Mouse (Mus musculus): Measurements from ENCODE around the gene Ercc1. TPM values are rescaled to one million over a fixed set of nuclear protein-coding genes. Genes with fewer than 3 reads are reported as not detected.

Gene Ercc1
- polyA plus RNA-seq, 1 experiment from 2014 or later: 61.4 TPM

- Histone ChIP-seq H3K4me3 (replicated peaks; ENCODE audit: low read length) (no peak overlapping the region), H3K36me3 (ENCODE audit: control insufficient read depth, insufficient read depth, low read length) (no peaks in the 10 kb centered on the region), H3K27ac (ENCODE audit: low read length) (no peak overlapping the region), H3K4me2 (ENCODE audit: low read depth, low read length) (no peak overlapping the region), H3K9me3 (replicated peaks; ENCODE audit: control insufficient read depth, low read length) (no peaks in the 10 kb centered on the region), H3K4me1 (ENCODE audit: control insufficient read depth, insufficient read depth, low read length) (peaks cover 13% of the 10 kb centered on the region), H3K9ac (ENCODE audit: low read length) (no peak overlapping the region), H3K27me3 (ENCODE audit: control insufficient read depth, insufficient read depth, low read length) (no peaks in the 10 kb centered on the region; the same call in none of the 2 replicates)
- no peak for ATAC-seq (ENCODE audit: insufficient read depth, low FRiP score)
- 65% methylated on average over 7 of the region's 7 CpGs for WGBS
Observed at GRCm38 (mm10) chr7:19318676-19319075, 25.9 kb upstream of the Ercc1 start.

GRCm38 (mm10) chr7:19319458-19319857 is 25.1 kb upstream of the Ercc1 start:
- peak overlapping the region; percentile 87 for H3K4me2 ChIP-seq (ENCODE audit: low read depth, low read length)
- no peaks in the 10 kb centered on the region for H3K36me3 ChIP-seq (ENCODE audit: control insufficient read depth, insufficient read depth, low read length)
- H3K4me3 ChIP-seq (replicated peaks; ENCODE audit: low read length): peak overlapping the region; percentile 55
- peak overlapping the region; percentile 70 for H3K9ac ChIP-seq (ENCODE audit: low read length)
- H3K27ac ChIP-seq (ENCODE audit: low read length): no peak overlapping the region; the same call in 1 of the 2 replicates
- 15% methylated on average over 9 of the region's 9 CpGs for WGBS
- H3K9me3 ChIP-seq (replicated peaks; ENCODE audit: control insufficient read depth, low read length): no peaks in the 10 kb centered on the region
- ATAC-seq (ENCODE audit: insufficient read depth, low FRiP score): peak; percentile 62; the same call in 1 of the 2 replicates
- no peaks in the 10 kb centered on the region; the same call in none of the 2 replicates for H3K27me3 ChIP-seq (ENCODE audit: control insufficient read depth, insufficient read depth, low read length)
- H3K4me1 ChIP-seq (ENCODE audit: control insufficient read depth, insufficient read depth, low read length): peaks cover 13% of the 10 kb centered on the region

GRCm38 (mm10) chr7:19319906-19320305 is 24.7 kb upstream of the Ercc1 start:
- Histone ChIP-seq H3K9ac (ENCODE audit: low read length) (peak overlapping the region; percentile 70), H3K27ac (ENCODE audit: low read length) (no peak overlapping the region; the same call in 1 of the 2 replicates)
- under 1% methylated on average over 41 of the region's 41 CpGs for WGBS

GRCm38 (mm10) chr7:19320637-19321036 is 23.9 kb upstream of the Ercc1 start:
- Histone ChIP-seq H3K9me3 (replicated peaks; ENCODE audit: control insufficient read depth, low read length) (no peaks in the 10 kb centered on the region), H3K4me1 (ENCODE audit: control insufficient read depth, insufficient read depth, low read length) (peaks cover 13% of the 10 kb centered on the region), H3K4me3 (replicated peaks; ENCODE audit: low read length) (peak overlapping the region; percentile 55), H3K36me3 (ENCODE audit: control insufficient read depth, insufficient read depth, low read length) (no peaks in the 10 kb centered on the region), H3K27me3 (ENCODE audit: control insufficient read depth, insufficient read depth, low read length) (no peaks in the 10 kb centered on the region; the same call in 1 of the 2 replicates), H3K27ac (ENCODE audit: low read length) (no peak overlapping the region), H3K9ac (ENCODE audit: low read length) (peak overlapping the region; percentile 58; the same call in 1 of the 2 replicates), H3K4me2 (ENCODE audit: low read depth, low read length) (peak overlapping the region; percentile 87)
- ATAC-seq (ENCODE audit: insufficient read depth, low FRiP score): no peak
- WGBS: 37% methylated on average over 7 of the region's 7 CpGs

More at GRCm38 (mm10) chr7:19319906-19320305, 24.7 kb upstream of the Ercc1 start:
- ATAC-seq (ENCODE audit: insufficient read depth, low FRiP score): peak; percentile 93
- peak overlapping the region; percentile 87 for H3K4me2 ChIP-seq (ENCODE audit: low read depth, low read length)
- peaks cover 13% of the 10 kb centered on the region for H3K4me1 ChIP-seq (ENCODE audit: control insufficient read depth, insufficient read depth, low read length)
- no peaks in the 10 kb centered on the region for H3K9me3 ChIP-seq (replicated peaks; ENCODE audit: control insufficient read depth, low read length)
- no peaks in the 10 kb centered on the region; the same call in none of the 2 replicates for H3K27me3 ChIP-seq (ENCODE audit: control insufficient read depth, insufficient read depth, low read length)
- H3K4me3 ChIP-seq (replicated peaks; ENCODE audit: low read length): peak overlapping the region; percentile 55
- no peaks in the 10 kb centered on the region for H3K36me3 ChIP-seq (ENCODE audit: control insufficient read depth, insufficient read depth, low read length)

GRCm38 (mm10) chr7:19321464-19321863 is 23.1 kb upstream of the Ercc1 start:
- no peak overlapping the region for H3K9ac ChIP-seq (ENCODE audit: low read length)
- 41% methylated on average over 5 of the region's 5 CpGs for WGBS
- no peak overlapping the region for H3K4me3 ChIP-seq (replicated peaks; ENCODE audit: low read length)
- H3K9me3 ChIP-seq (replicated peaks; ENCODE audit: control insufficient read depth, low read length): no peaks in the 10 kb centered on the region
- peaks cover 15% of the 10 kb centered on the region for H3K4me1 ChIP-seq (ENCODE audit: control insufficient read depth, insufficient read depth, low read length)
- H3K4me2 ChIP-seq (ENCODE audit: low read depth, low read length): no peak overlapping the region
- no peaks in the 10 kb centered on the region for H3K36me3 ChIP-seq (ENCODE audit: control insufficient read depth, insufficient read depth, low read length)
- ATAC-seq (ENCODE audit: insufficient read depth, low FRiP score): no peak
- no peaks in the 10 kb centered on the region; the same call in 1 of the 2 replicates for H3K27me3 ChIP-seq (ENCODE audit: control insufficient read depth, insufficient read depth, low read length)
- no peak overlapping the region for H3K27ac ChIP-seq (ENCODE audit: low read length)

GRCm38 (mm10) chr7:19322489-19322888 is 22.1 kb upstream of the Ercc1 start:
- Histone ChIP-seq H3K4me1 (ENCODE audit: control insufficient read depth, insufficient read depth, low read length) (peaks cover 23% of the 10 kb centered on the region), H3K4me3 (replicated peaks; ENCODE audit: low read length) (no peak overlapping the region), H3K4me2 (ENCODE audit: low read depth, low read length) (no peak overlapping the region), H3K27me3 (ENCODE audit: control insufficient read depth, insufficient read depth, low read length) (no peaks in the 10 kb centered on the region; the same call in 1 of the 2 replicates), H3K36me3 (ENCODE audit: control insufficient read depth, insufficient read depth, low read length) (no peaks in the 10 kb centered on the region), H3K9ac (ENCODE audit: low read length) (no peak overlapping the region), H3K27ac (ENCODE audit: low read length) (peak overlapping the region; percentile 16; the same call in 1 of the 2 replicates), H3K9me3 (replicated peaks; ENCODE audit: control insufficient read depth, low read length) (no peaks in the 10 kb centered on the region)
- ATAC-seq (ENCODE audit: insufficient read depth, low FRiP score): no peak
- WGBS: 31% methylated on average over 9 of the region's 9 CpGs

- Histone ChIP-seq H3K27me3 (ENCODE audit: control insufficient read depth, insufficient read depth, low read length) (no peaks in the 10 kb centered on the region), H3K4me2 (ENCODE audit: low read depth, low read length) (no peak overlapping the region), H3K4me3 (replicated peaks; ENCODE audit: low read length) (no peak overlapping the region), H3K27ac (ENCODE audit: low read length) (no peak overlapping the region), H3K36me3 (ENCODE audit: control insufficient read depth, insufficient read depth, low read length) (no peaks in the 10 kb centered on the region), H3K9me3 (replicated peaks; ENCODE audit: control insufficient read depth, low read length) (no peaks in the 10 kb centered on the region), H3K4me1 (ENCODE audit: control insufficient read depth, insufficient read depth, low read length) (peaks cover 26% of the 10 kb centered on the region), H3K9ac (ENCODE audit: low read length) (no peak overlapping the region)
- no peak for ATAC-seq (ENCODE audit: insufficient read depth, low FRiP score)
- 86% methylated on average over 11 of the region's 11 CpGs for WGBS
Observed at GRCm38 (mm10) chr7:19324221-19324620, 20.4 kb upstream of the Ercc1 start.

- Histone ChIP-seq H3K9ac (ENCODE audit: low read length) (no peak overlapping the region), H3K36me3 (ENCODE audit: control insufficient read depth, insufficient read depth, low read length) (no peaks in the 10 kb centered on the region), H3K27ac (ENCODE audit: low read length) (no peak overlapping the region), H3K9me3 (replicated peaks; ENCODE audit: control insufficient read depth, low read length) (no peaks in the 10 kb centered on the region), H3K4me2 (ENCODE audit: low read depth, low read length) (peak overlapping the region; percentile 73; the same call in 1 of the 2 replicates), H3K4me3 (replicated peaks; ENCODE audit: low read length) (peak overlapping the region; percentile 51), H3K27me3 (ENCODE audit: control insufficient read depth, insufficient read depth, low read length) (no peaks in the 10 kb centered on the region), H3K4me1 (ENCODE audit: control insufficient read depth, insufficient read depth, low read length) (peaks cover 17% of the 10 kb centered on the region)
- 73% methylated on average over 21 of the region's 21 CpGs for WGBS
- no peak for ATAC-seq (ENCODE audit: insufficient read depth, low FRiP score)
Observed at GRCm38 (mm10) chr7:19325262-19326199, 19.0 kb upstream of the Ercc1 start.

- H3K9ac ChIP-seq (ENCODE audit: low read length): peak overlapping the region; percentile 66
- peak overlapping the region; percentile 73 for H3K4me2 ChIP-seq (ENCODE audit: low read depth, low read length)
- H3K36me3 ChIP-seq (ENCODE audit: control insufficient read depth, insufficient read depth, low read length): no peaks in the 10 kb centered on the region
- peak; percentile 78 for ATAC-seq (ENCODE audit: insufficient read depth, low FRiP score)
- H3K4me1 ChIP-seq (ENCODE audit: control insufficient read depth, insufficient read depth, low read length): peaks cover 17% of the 10 kb centered on the region
- WGBS: 1% methylated on average over 19 of the region's 20 CpGs
- no peaks in the 10 kb centered on the region for H3K27me3 ChIP-seq (ENCODE audit: control insufficient read depth, insufficient read depth, low read length)
- no peaks in the 10 kb centered on the region for H3K9me3 ChIP-seq (replicated peaks; ENCODE audit: control insufficient read depth, low read length)
- H3K27ac ChIP-seq (ENCODE audit: low read length): peak overlapping the region; percentile 82
- peak overlapping the region; percentile 51 for H3K4me3 ChIP-seq (replicated peaks; ENCODE audit: low read length)
Observed at GRCm38 (mm10) chr7:19326359-19326758, 18.2 kb upstream of the Ercc1 start.
